Comparison of ENCODE assay signal across 8 mouse cellular contexts in genomic region chr11:93812125-93812868, GRCm38 (mm10).
DNase-seq lines count a peak whose midpoint lies in the region; ATAC-seq lines count a peak whose summit lies in the region.

No protein-coding gene starts in this region.

- H3K9ac ChIP-seq in forebrain, embryonic 11.5 days (ENCODE audit: low read length): no peak overlapping the region
- no peak overlapping the region for H3K9ac ChIP-seq in kidney, embryonic 14.5 days (ENCODE audit: low read depth, low read length)
- no peak overlapping the region for H3K9ac ChIP-seq in limb, embryonic 11.5 days (ENCODE audit: low read length)
- H3K9ac ChIP-seq in neural tube, embryonic 14.5 days (replicated peaks; ENCODE audit: low read depth, low read length): no peak overlapping the region

- H3K27me3 ChIP-seq in forebrain, embryonic 11.5 days (ENCODE audit: control insufficient read depth, insufficient read depth, low read length): no peaks in the 10 kb centered on the region
- H3K27me3 ChIP-seq in kidney, embryonic 14.5 days (ENCODE audit: control insufficient read depth, insufficient read depth, low read length): no peaks in the 10 kb centered on the region; the same call in none of the 2 replicates
- no peaks in the 10 kb centered on the region for H3K27me3 ChIP-seq in limb, embryonic 11.5 days (ENCODE audit: control insufficient read depth, insufficient read depth, low read length)
- no peaks in the 10 kb centered on the region for H3K27me3 ChIP-seq in neural tube, embryonic 14.5 days (ENCODE audit: control insufficient read depth, insufficient read depth, low read length)

- H3K4me3 ChIP-seq in forebrain, embryonic 11.5 days (ENCODE audit: low read depth, low read length): no peak overlapping the region
- H3K4me3 ChIP-seq in kidney, embryonic 14.5 days (ENCODE audit: low read length): no peak overlapping the region
- H3K4me3 ChIP-seq in limb, embryonic 11.5 days (ENCODE audit: low read depth, low read length): no peak overlapping the region
- no peak overlapping the region for H3K4me3 ChIP-seq in neural tube, embryonic 14.5 days (ENCODE audit: low read depth, low read length)

- WGBS in forebrain, embryonic 11.5 days: 41% methylated on average over 11 of the region's 11 CpGs
- WGBS in kidney, embryonic 14.5 days: 44% methylated on average over 11 of the region's 11 CpGs
- 43% methylated on average over 11 of the region's 11 CpGs for WGBS in limb, embryonic 11.5 days
- 38% methylated on average over 11 of the region's 11 CpGs for WGBS in neural tube, embryonic 14.5 days

- ATAC-seq in forebrain, embryonic 11.5 days (replicated peaks; ENCODE audit: low FRiP score): peak; percentile 74
- ATAC-seq in kidney, embryonic 14.5 days (ENCODE audit: low FRiP score, low TSS enrichment): peak; percentile 63; the same call in 1 of the 2 replicates
- no peak for ATAC-seq in limb, embryonic 11.5 days (ENCODE audit: insufficient number of reproducible peaks, low FRiP score, low TSS enrichment, low read depth)
- ATAC-seq in neural tube, embryonic 14.5 days (ENCODE audit: low read depth): peak; percentile 61

- no peaks in the 10 kb centered on the region for H3K36me3 ChIP-seq in forebrain, embryonic 11.5 days (ENCODE audit: control insufficient read depth, insufficient read depth, low read length)
- no peaks in the 10 kb centered on the region for H3K36me3 ChIP-seq in kidney, embryonic 14.5 days (ENCODE audit: control insufficient read depth, insufficient read depth, low read length)
- no peaks in the 10 kb centered on the region for H3K36me3 ChIP-seq in limb, embryonic 11.5 days (ENCODE audit: control insufficient read depth, insufficient read depth, low read length)
- H3K36me3 ChIP-seq in neural tube, embryonic 14.5 days (ENCODE audit: control insufficient read depth, insufficient read depth, low read length): no peaks in the 10 kb centered on the region

- no peaks in the 10 kb centered on the region for H3K4me1 ChIP-seq in forebrain, embryonic 11.5 days (replicated peaks; ENCODE audit: control insufficient read depth, insufficient read depth, low read length)
- no peaks in the 10 kb centered on the region for H3K4me1 ChIP-seq in kidney, embryonic 14.5 days (ENCODE audit: control insufficient read depth, insufficient read depth, low read length)
- no peaks in the 10 kb centered on the region; the same call in 1 of the 2 replicates for H3K4me1 ChIP-seq in limb, embryonic 11.5 days (ENCODE audit: control insufficient read depth, insufficient read depth, low read length)
- H3K4me1 ChIP-seq in neural tube, embryonic 14.5 days (ENCODE audit: control insufficient read depth, insufficient read depth, low read length): no peaks in the 10 kb centered on the region

- H3K9me3 ChIP-seq in forebrain, embryonic 11.5 days (ENCODE audit: control insufficient read depth, low read length): no peaks in the 10 kb centered on the region
- H3K9me3 ChIP-seq in kidney, embryonic 14.5 days (ENCODE audit: control insufficient read depth, low read length): no peaks in the 10 kb centered on the region
- H3K9me3 ChIP-seq in limb, embryonic 11.5 days (ENCODE audit: control insufficient read depth, low read length): no peaks in the 10 kb centered on the region
- H3K9me3 ChIP-seq in neural tube, embryonic 14.5 days (ENCODE audit: control insufficient read depth, low read length): no peaks in the 10 kb centered on the region

- H3K27ac ChIP-seq in forebrain, embryonic 11.5 days (ENCODE audit: low read depth, low read length): no peak overlapping the region
- no peak overlapping the region for H3K27ac ChIP-seq in kidney, embryonic 14.5 days (ENCODE audit: low read depth, low read length)
- no peak overlapping the region for H3K27ac ChIP-seq in limb, embryonic 11.5 days (replicated peaks; ENCODE audit: low read depth, low read length)
- no peak overlapping the region for H3K27ac ChIP-seq in neural tube, embryonic 14.5 days (ENCODE audit: low read depth, low read length)

- no peak overlapping the region for H3K4me2 ChIP-seq in forebrain, embryonic 11.5 days (ENCODE audit: low read depth, low read length, severe bottlenecking)
- H3K4me2 ChIP-seq in kidney, embryonic 14.5 days (replicated peaks; ENCODE audit: low read depth, low read length): no peak overlapping the region
- H3K4me2 ChIP-seq in limb, embryonic 11.5 days (ENCODE audit: low read depth, severe bottlenecking): no peak overlapping the region
- no peak overlapping the region for H3K4me2 ChIP-seq in neural tube, embryonic 14.5 days (ENCODE audit: low read depth, low read length)

- peak; percentile 7 for DNase-seq in urinary bladder, postnatal 25 days (ENCODE audit: low spot score)
- no peak for DNase-seq in urinary bladder, adult 18-20 months (ENCODE audit: low spot score in 2 of 2)
- DNase-seq in c-Kit-positive CD71-positive TER-119-negative erythroid progenitor cells, embryonic 14.5 days (ENCODE audit: low read depth): peak; percentile 9
- DNase-seq in forebrain, embryonic 11.5 days (ENCODE audit: low spot score): peak; percentile 64
- peak; percentile 61 for DNase-seq in limb, embryonic 11.5 days (ENCODE audit: low spot score)
- no peak for DNase-seq in spleen, postnatal 4 days (ENCODE audit: low spot score in 2 of 2)

Comparison
In these comparisons a context has a peak if more than half of its experiments do, and no peak if none do; other contexts are left out.
1. DNase-seq: peak in urinary bladder, postnatal 25 days (single experiment), c-Kit-positive CD71-positive TER-119-negative erythroid progenitor cells, embryonic 14.5 days (single experiment), forebrain, embryonic 11.5 days (single experiment) and limb, embryonic 11.5 days (single experiment); none in urinary bladder, adult 18-20 months (0 of 2) and spleen, postnatal 4 days (0 of 2).